Mouse (Mus musculus): ENCODE results near the gene Tex44.

DNA sequence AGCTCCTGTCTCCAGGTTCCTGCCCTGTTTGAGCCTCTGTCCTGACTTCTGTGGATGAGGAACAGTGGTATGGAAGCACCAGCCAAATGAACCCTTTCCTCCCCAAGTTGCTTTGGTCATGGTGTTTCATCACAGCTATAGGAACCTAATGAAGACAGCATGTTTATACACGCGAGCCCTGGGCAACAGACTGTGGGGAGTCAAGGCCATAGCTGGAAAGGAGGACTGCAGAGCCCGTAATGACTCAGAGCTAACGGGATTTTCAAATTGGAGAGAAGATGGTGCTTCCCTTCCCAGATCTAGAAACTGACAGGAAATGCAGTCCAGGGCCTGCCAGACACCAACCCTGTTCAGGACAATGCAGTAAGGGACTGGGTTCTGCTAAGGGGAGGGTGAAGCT is 33.2 kb downstream of the Tex44 start:
- TF ChIP-seq GATA1 (IDR thresholded peaks at IDR 0.05; ENCODE audit: low read length) (no peak), TAL1 (IDR thresholded peaks at IDR 0.05; ENCODE audit: low read length) (no peak)

Data from erythroblast, embryonic 14.5 days (primary cell).